Mouse (Mus musculus) heart, embryonic 14.5 days (tissue): ENCODE results near the gene Stk16. TPM values are rescaled to one million over a fixed set of nuclear protein-coding genes. Genes with fewer than 3 reads are reported as not detected.

Experiments
- ATAC-seq: fragments of 200-750 bp; cut with Nextera tagmentation; 2 replicates; pipeline ENCODE4 v1.8.0; 2017; ENCODE audit warnings: low read depth, moderate TSS enrichment; ENCODE audit not compliant: insufficient number of reproducible peaks, insufficient read depth, low FRiP score
- H3K27ac ChIP-seq, 2 experiments: fragments of 200-500 bp in 1 of 2; fragments of 300-500 bp in 1 of 2; sonication (generic) in 1 of 2; replicated peaks in 1 of 2; 2 replicates each; pipeline ENCODE4 v1.5.1; 2012 to 2014; ENCODE audit warnings: low read depth in 2 of 2, low read length in 2 of 2, control low read depth in 1 of 2, mild to moderate bottlenecking in 1 of 2, mixed read lengths in 1 of 2; ENCODE audit not compliant: control insufficient read depth in 1 of 2, insufficient read depth in 1 of 2
- H3K27me3 ChIP-seq: fragments of 300-500 bp; sonication (generic); 2 replicates; pipeline ENCODE4 v1.6.1; 2014; ENCODE audit warnings: mild to moderate bottlenecking, low read length, control low read depth; ENCODE audit not compliant: control insufficient read depth, insufficient read depth
- H3K36me3 ChIP-seq: fragments of 300-500 bp; sonication (generic); 2 replicates; pipeline ENCODE4 v1.6.1; 2014; ENCODE audit warnings: mild to moderate bottlenecking, control low read depth, low read length, mixed read lengths; ENCODE audit not compliant: control insufficient read depth, insufficient read depth
- H3K4me1 ChIP-seq, 2 experiments: fragments of 200-500 bp in 1 of 2; fragments of 300-500 bp in 1 of 2; sonication (generic) in 1 of 2; 2 replicates each; pipeline ENCODE4 v1.6.1; 2012 to 2014; ENCODE audit warnings: low read length in 2 of 2, control low read depth in 1 of 2, mixed read lengths in 1 of 2; ENCODE audit not compliant: control insufficient read depth in 2 of 2, insufficient read depth in 2 of 2
- H3K4me2 ChIP-seq: fragments of 300-500 bp; sonication (generic); 2 replicates; pipeline ENCODE4 v1.6.1; 2014; ENCODE audit warnings: mild to moderate bottlenecking, low read length
- H3K4me3 ChIP-seq, 2 experiments: fragments of 200-500 bp in 1 of 2; fragments of 300-500 bp in 1 of 2; sonication (generic) in 1 of 2; 2 replicates each; pipeline ENCODE4 v1.5.1; 2012 to 2014; ENCODE audit warnings: low read length in 2 of 2, mild to moderate bottlenecking in 2 of 2, control low read depth in 1 of 2, low read depth in 1 of 2, moderate library complexity in 1 of 2; ENCODE audit not compliant: control insufficient read depth in 1 of 2, insufficient read depth in 1 of 2
- H3K9ac ChIP-seq: fragments of 300-500 bp; sonication (generic); 2 replicates; pipeline ENCODE4 v1.6.1; 2014; ENCODE audit warnings: mild to moderate bottlenecking, low read length
- H3K9me3 ChIP-seq: fragments of 300-500 bp; sonication (generic); 2 replicates; pipeline ENCODE4 v1.6.1; 2016; ENCODE audit warnings: low read length, control low read depth; ENCODE audit not compliant: control insufficient read depth
- WGBS: fragments of 180-500 bp; shearing (Covaris S2); extraction: QIAGEN DNeasy Blood & Tissue Kit; methylation state at CpG from one replicate; pipeline ENCODE4 v1.1.7; 2014; 5-methylcytosine and 5-hydroxymethylcytosine counted together
- microRNA-seq: library from miRNA; unstranded; fragments of <30 nt; microRNA quantifications from one replicate; pipeline ENCODE4, GENCODE M21; 2016
- polyA plus RNA-seq: library from polyadenylated mRNA; unstranded; fragments of >200 nt; fragmentation: Nextera tagmentation; extraction: Ambion mirVana; gene quantifications from 2 replicates; pipeline ENCODE4 v1.2.1, GENCODE M21; 2014

Stk16 gene
- polyA plus RNA-seq, 1 experiment from 2014 or later, result 86.2 TPM

- 3% methylated on average over 40 of the region's 40 CpGs for WGBS
- Histone ChIP-seq H3K4me3 (peak overlapping the region in 1 of 2 experiments; percentile 7; a peak in 3 of 4 replicates), H3K4me1 (no peaks in the 10 kb centered on the region), H3K36me3 (no peaks in the 10 kb centered on the region), H3K9me3 (no peaks in the 10 kb centered on the region), H3K4me2 (peak overlapping the region; percentile 22), H3K27me3 (peaks cover 43% of the 10 kb centered on the region), H3K9ac (no peak overlapping the region), H3K27ac (no peak overlapping the region)
- ATAC-seq, result no peak
Observed at GRCm38 (mm10) chr1:75262969-75263951, 52.6 kb downstream of the Stk16 start.

- Histone ChIP-seq H3K4me3 (peak within 1 kb of the TSS in 1 of 2 experiments; percentile 7; a peak in 3 of 4 replicates), H3K4me2 (peak within 1 kb of the TSS; percentile 22), H3K36me3 (no peaks in the 10 kb centered on the region), H3K4me1 (no peaks in the 10 kb centered on the region), H3K9ac (no peak within 1 kb of the TSS), H3K27me3 (peaks cover 50% of the 10 kb centered on the region), H3K9me3 (no peaks in the 10 kb centered on the region), H3K27ac (no peak within 1 kb of the TSS)
- WGBS, result 9% methylated on average over 32 of the region's 32 CpGs
- ATAC-seq, result no peak
Observed at GRCm38 (mm10) chr1:75264091-75264880, 53.6 kb downstream of the Stk16 start, which contains the start of gene Ptprn. TSS of gene Ptprn (minus strand) at chr1:75264502.

Small RNAs within 50 kb of the gene (microRNA-seq; reads per million reads assigned to microRNA genes)
- gene Gm27943, result not detected

Other genes with a start within 250 kb of the Stk16 start
- gene Nhej1, start 85.6 kb upstream of the Stk16 start, polyA plus RNA-seq, result 7.6 and 7.8 TPM in 2 replicates
- 0.72 and 1.4 TPM in 2 replicates for gene Slc23a3, start 76.9 kb upstream of the Stk16 start, polyA plus RNA-seq
- 34.3 and 34.7 TPM in 2 replicates for gene Cnppd1, start 68.1 kb upstream of the Stk16 start, polyA plus RNA-seq
- 38.9 and 42.2 TPM in 2 replicates for gene Retreg2, start 68.1 kb upstream of the Stk16 start, polyA plus RNA-seq
- gene Zfand2b, start 42.2 kb upstream of the Stk16 start, polyA plus RNA-seq, result 29.6 and 31.4 TPM in 2 replicates
- 9.6 and 11.1 TPM in 2 replicates for gene Abcb6, start 30.4 kb upstream of the Stk16 start, polyA plus RNA-seq
- 19.8 and 21.0 TPM in 2 replicates for gene Ankzf1, start 18.7 kb upstream of the Stk16 start, polyA plus RNA-seq
- gene Atg9a, start 18.6 kb upstream of the Stk16 start, polyA plus RNA-seq, result 24.7 and 29.2 TPM in 2 replicates
- 7.2 and 8.4 TPM in 2 replicates for gene Glb1l, start within 50 bp of the Stk16 start, polyA plus RNA-seq
- gene Tuba4a, start 9.0 kb downstream of the Stk16 start, polyA plus RNA-seq, result 24.6 and 34.3 TPM in 2 replicates
- gene A630095N17Rik, start 21.3 kb downstream of the Stk16 start, polyA plus RNA-seq, result not detected in 2 replicates
- gene Dnajb2, start 25.6 kb downstream of the Stk16 start, polyA plus RNA-seq, result 16.9 and 17.8 TPM in 2 replicates
- 0.38 and 0.41 TPM in 2 replicates for gene Ptprn, start 53.7 kb downstream of the Stk16 start, polyA plus RNA-seq
- gene Resp18, start 67.6 kb downstream of the Stk16 start, polyA plus RNA-seq, result 0.53 TPM in 1 of 2 replicates, not detected in the other
- 122 and 128 TPM in 2 replicates for gene Dnpep, start 107.2 kb downstream of the Stk16 start, polyA plus RNA-seq
- 351 and 377 TPM in 2 replicates for gene Des, start 149.5 kb downstream of the Stk16 start, polyA plus RNA-seq
- gene Speg, start 164.5 kb downstream of the Stk16 start, polyA plus RNA-seq, result 52.4 and 53.4 TPM in 2 replicates
- 53.3 and 71.9 TPM in 2 replicates for gene Gmppa, start 225.1 kb downstream of the Stk16 start, polyA plus RNA-seq
- 0.18 TPM in 1 of 2 replicates, not detected in the other for gene Asic4, start 239.6 kb downstream of the Stk16 start, polyA plus RNA-seq